In genomic region chr11:81865661-81866382, GRCm38 (mm10) we compare ENCODE assay signal across 15 mouse cellular contexts. TPM values are rescaled to one million over a fixed set of nuclear protein-coding genes. Genes with fewer than 3 reads are reported as not detected.
A peak's percentile ranks its signal among the peaks of the same experiment; 100 is the strongest.
DNase-seq lines count a peak whose midpoint lies in the region; ATAC-seq and TF ChIP-seq lines count a peak whose summit lies in the region.
"Had no signal": no experiment of that assay in that cellular context is flagged by ENCODE, and none has a peak within 500 bp of the region (broad histone marks: within the 10 kb centered on the region; RNA-seq: fewer than 3 reads in every experiment).

No protein-coding gene starts in this region.

- H3K9ac ChIP-seq in midbrain, embryonic 14.5 days (replicated peaks; ENCODE audit: low read length): no peak overlapping the region
- no peak overlapping the region for H3K9ac ChIP-seq in midbrain, embryonic 11.5 days (ENCODE audit: low read length)
- H3K9ac ChIP-seq: liver, embryonic 12.5 days had no signal

- peaks cover 19% of the 10 kb centered on the region for H3K4me1 ChIP-seq in midbrain, embryonic 14.5 days (ENCODE audit: control insufficient read depth, insufficient read depth, low read length)
- peaks cover 10% of the 10 kb centered on the region; the same call in 1 of the 2 replicates for H3K4me1 ChIP-seq in midbrain, embryonic 11.5 days (ENCODE audit: control insufficient read depth, insufficient read depth, low read length)
- H3K4me1 ChIP-seq: liver, embryonic 12.5 days had no signal

- intact Hi-C loops in gastrocnemius, postnatal 36 days (cut with DNase I): no loop called here
- intact Hi-C loops in left cerebral cortex, adult 2 months (cut with DNase I): no loop called here

- no peak for TF ChIP-seq CTCF in left cerebral cortex, adult 2 months (IDR thresholded peaks at IDR 0.05)

- no peak for ATAC-seq in midbrain, embryonic 14.5 days (ENCODE audit: low FRiP score, low TSS enrichment)
- no peak for ATAC-seq in midbrain, embryonic 11.5 days (ENCODE audit: low FRiP score)
- ATAC-seq: CD4-positive, CD25-positive, alpha-beta regulatory T cell, adult 4 months; intestine, postnatal 0 days; liver, embryonic 12.5 days had no signal

- H3K27me3 ChIP-seq in midbrain, embryonic 14.5 days (ENCODE audit: control insufficient read depth, insufficient read depth, low read length): no peaks in the 10 kb centered on the region
- H3K27me3 ChIP-seq in midbrain, embryonic 11.5 days (ENCODE audit: control insufficient read depth, insufficient read depth, low read length): no peaks in the 10 kb centered on the region
- H3K27me3 ChIP-seq: liver, embryonic 12.5 days had no signal

- H3K4me2 ChIP-seq in midbrain, embryonic 14.5 days (ENCODE audit: low read length): no peak overlapping the region
- no peak overlapping the region for H3K4me2 ChIP-seq in midbrain, embryonic 11.5 days
- H3K4me2 ChIP-seq: liver, embryonic 12.5 days had no signal

- no peaks in the 10 kb centered on the region for H3K36me3 ChIP-seq in midbrain, embryonic 14.5 days (ENCODE audit: control insufficient read depth, insufficient read depth, low read length)
- no peaks in the 10 kb centered on the region for H3K36me3 ChIP-seq in midbrain, embryonic 11.5 days (ENCODE audit: control insufficient read depth, insufficient read depth, low read length)
- H3K36me3 ChIP-seq: hindbrain, embryonic 10.5 days; liver, embryonic 12.5 days had no signal

- peak; percentile 7 for DNase-seq in gastrocnemius, postnatal 25 days
- DNase-seq in gastrocnemius, postnatal 36 days: no peak
- peak; percentile 37 for DNase-seq in midbrain, embryonic 14.5 days
- DNase-seq in midbrain, embryonic 11.5 days (ENCODE audit: low spot score, missing footprints): no peak
- peak; percentile 21 to 23 for DNase-seq in left cerebral cortex, adult 2 months (ENCODE audit: extremely low spot score in 1 of 2, low spot score in 2 of 2)
- no peak for DNase-seq in thymus, adult 18-20 months
- no peak for DNase-seq in cerebellum, postnatal 25 days
- DNase-seq: heart, adult 18-20 months; kidney, postnatal 36 days; thymus, postnatal 4 days had no signal

- H3K27ac ChIP-seq in midbrain, embryonic 14.5 days (replicated peaks; ENCODE audit: low read depth, low read length): 0 out of 2 replicates have a peak overlapping the region, but pooled peaks have one; percentile 2
- no peak overlapping the region for H3K27ac ChIP-seq in midbrain, embryonic 11.5 days (ENCODE audit: low read depth, low read length)
- H3K27ac ChIP-seq in left cerebral cortex, adult 2 months: no peak overlapping the region
- H3K27ac ChIP-seq: hindbrain, embryonic 10.5 days; liver, embryonic 12.5 days; macrophage had no signal

- H3K9me3 ChIP-seq in midbrain, embryonic 14.5 days (ENCODE audit: control insufficient read depth, low read length): no peaks in the 10 kb centered on the region
- no peaks in the 10 kb centered on the region for H3K9me3 ChIP-seq in midbrain, embryonic 11.5 days (ENCODE audit: control insufficient read depth, low read length)
- H3K9me3 ChIP-seq: hindbrain, embryonic 10.5 days; liver, embryonic 12.5 days had no signal

- 41% methylated on average over 10 of the region's 10 CpGs for WGBS in midbrain, embryonic 14.5 days
- 61% methylated on average over 10 of the region's 10 CpGs for WGBS in midbrain, embryonic 11.5 days

- no peak overlapping the region for H3K4me3 ChIP-seq in midbrain, embryonic 14.5 days (replicated peaks; ENCODE audit: low read depth, low read length)
- no peak overlapping the region for H3K4me3 ChIP-seq in midbrain, embryonic 11.5 days (ENCODE audit: low read depth, low read length)
- no peak overlapping the region for H3K4me3 ChIP-seq in left cerebral cortex, adult 2 months
- H3K4me3 ChIP-seq: hindbrain, embryonic 10.5 days; liver, embryonic 12.5 days had no signal

RNA-seq across cellular contexts. Expression of gene 5530401A14Rik, which starts 5.3 kb away (rescaled TPM):
- under 1 TPM; 0.13 to 0.15 TPM for total RNA-seq in gastrocnemius, postnatal 25 days (2021)
- total RNA-seq in gastrocnemius, postnatal 36 days (2021): under 1 TPM in 1 of 2 experiments, not detected in 1; 0.20 TPM
- polyA plus RNA-seq in midbrain, embryonic 14.5 days (2014; fragmentation: Nextera tagmentation; extraction: Ambion mirVana): 0.64 and 0.73 TPM in 2 replicates
- polyA plus RNA-seq in midbrain, embryonic 11.5 days (2014; fragmentation: Nextera tagmentation; extraction: Ambion mirVana): 0.14 TPM in 2 replicates
- total RNA-seq in left cerebral cortex, adult 2 months (2021): under 1 TPM in 1 of 2 experiments, not detected in 1; 0.12 TPM
- polyA plus RNA-seq: CD4-positive, CD25-positive, alpha-beta regulatory T cell, adult 4 months; liver, embryonic 12.5 days; macrophage had no signal

Comparison
In these comparisons a context has a peak if more than half of its experiments do, and no peak if none do; other contexts are left out.
1. DNase-seq: peak in gastrocnemius, postnatal 25 days (single experiment), midbrain, embryonic 14.5 days (single experiment) and left cerebral cortex, adult 2 months (2 of 2); none in gastrocnemius, postnatal 36 days (0 of 2), midbrain, embryonic 11.5 days (single experiment), thymus, adult 18-20 months (0 of 2) and cerebellum, postnatal 25 days (0 of 2).